Mouse (Mus musculus) spleen, adult 2 months (tissue): ENCODE measurements around the gene Dock3.

Experiments
- CTCF ChIP-seq: fragments of 200-500 bp; IDR thresholded peaks from 2 replicates; pipeline ENCODE4 v1.5.1; 2011; ENCODE audit warnings: mild to moderate bottlenecking, inconsistent platforms; ENCODE audit not compliant: insufficient read depth, insufficient read length, insufficient replicate concordance; ENCODE audit errors: extremely low read depth
- POLR2A ChIP-seq: fragments of 200-500 bp; IDR thresholded peaks from 2 replicates; pipeline ENCODE4 v1.6.1; 2011; ENCODE audit warnings: low read depth, low read length, inconsistent platforms

DNA sequence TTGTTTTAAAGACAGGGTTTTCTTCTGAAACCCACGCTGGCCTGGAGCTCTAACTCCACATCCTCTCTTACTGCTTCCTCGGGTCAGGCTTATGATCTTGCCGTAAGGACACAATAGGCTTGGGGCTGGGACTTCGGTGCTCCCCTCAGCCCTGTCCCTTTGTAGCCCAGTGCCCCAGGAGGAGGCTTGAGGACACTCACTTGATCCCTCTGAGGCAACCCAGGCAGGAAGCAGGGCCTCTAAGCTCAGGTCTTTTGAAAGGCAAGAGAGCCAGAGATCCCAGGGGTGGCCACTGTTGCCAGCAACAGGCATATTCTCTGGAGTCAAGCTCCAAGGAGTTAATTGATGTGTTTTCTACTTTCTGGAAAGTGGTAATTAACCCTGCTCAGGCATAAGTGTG lies 352.2 kb downstream of the Dock3 start:
- no peak for TF ChIP-seq CTCF
- no peak for TF ChIP-seq POLR2A
